Mouse (Mus musculus): ENCODE results near the gene Romo1.
"Not testable (repeated sequence)": the region's sequence is repeated elsewhere in the genome, so short reads cannot be mapped to it uniquely, and the experiment has no call there.

Gene Romo1

DNA sequence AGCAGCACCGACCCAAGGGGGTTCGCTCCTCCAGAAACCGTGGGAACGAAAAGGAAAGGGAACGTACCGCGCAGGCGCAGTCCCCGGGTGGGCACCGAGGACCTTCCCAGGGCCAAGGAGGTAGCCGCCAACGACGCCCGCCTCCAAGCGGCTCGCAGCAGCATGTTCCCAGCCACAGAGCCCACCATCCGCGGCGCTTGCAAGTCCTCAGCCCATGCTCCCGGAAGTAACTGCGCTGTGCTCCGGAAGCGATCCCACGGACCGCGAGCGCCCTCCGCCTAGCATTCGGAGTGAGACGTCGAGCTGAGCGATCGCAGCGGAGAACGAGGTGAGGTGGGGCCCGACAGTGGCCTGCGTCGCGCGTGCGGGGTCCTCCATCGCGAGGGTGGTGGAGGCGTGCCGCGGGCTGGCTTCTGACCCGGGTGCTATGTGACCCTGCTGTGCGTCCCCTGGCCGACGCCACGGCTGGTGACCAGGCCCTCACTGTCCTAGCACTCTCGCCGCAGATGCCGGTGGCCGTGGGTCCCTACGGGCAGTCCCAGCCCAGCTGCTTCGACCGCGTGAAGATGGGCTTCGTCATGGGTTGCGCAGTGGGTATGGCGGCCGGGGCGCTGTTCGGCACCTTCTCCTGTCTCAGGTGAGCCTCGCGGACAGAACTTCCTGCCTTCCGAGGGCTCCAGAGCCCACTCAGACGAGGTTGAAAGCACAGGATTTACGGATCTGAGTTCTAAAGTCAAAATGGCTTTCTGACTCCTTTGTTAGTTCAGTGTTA, at the start of gene Romo1, which contains the start of gene Nfs1:
Romo1 (plus strand) TSS at position 87 of the 772 bp plus-strand sequence.
Nfs1 (minus strand) TSS at position 234 of the 772 bp plus-strand sequence.
- peak; percentile 93 for DNase-seq (ENCODE audit: low read depth, low spot score)

DNA sequence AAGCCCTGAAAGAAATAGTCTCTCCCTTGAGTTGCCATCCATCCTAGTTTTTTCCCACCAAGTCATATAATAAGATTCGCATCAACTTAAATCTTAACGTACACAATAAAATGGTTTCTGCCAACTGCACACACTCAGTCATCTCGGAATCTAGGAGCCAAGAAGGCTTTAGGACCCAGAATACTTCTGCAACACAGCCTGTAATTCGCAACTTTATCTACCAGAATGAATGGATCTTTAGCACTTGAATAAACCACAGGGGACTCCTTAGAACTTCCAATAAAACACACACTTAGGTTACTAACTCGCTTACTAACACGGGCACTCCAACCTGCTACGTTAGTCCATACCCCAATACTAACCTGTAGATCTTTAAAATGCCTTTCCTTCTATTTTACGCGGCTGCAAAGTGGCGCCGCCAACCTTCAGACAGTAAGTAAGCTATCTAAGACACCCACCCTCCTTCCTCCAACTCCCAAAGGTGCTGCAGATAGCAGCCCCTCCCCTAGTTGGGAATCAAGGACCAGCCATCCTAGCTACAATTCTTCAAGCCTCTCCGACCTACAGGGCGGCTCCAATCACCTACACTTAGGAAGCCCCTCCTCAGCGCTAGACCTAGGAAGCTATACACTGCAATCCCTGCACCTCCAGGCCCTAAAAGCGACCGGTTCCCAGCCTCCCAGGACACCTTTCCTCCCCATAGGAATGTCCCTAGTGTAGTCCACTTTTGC, 33.0 kb upstream of the Romo1 start:
- peak; percentile 17 for DNase-seq (ENCODE audit: low read depth, low spot score)

DNA sequence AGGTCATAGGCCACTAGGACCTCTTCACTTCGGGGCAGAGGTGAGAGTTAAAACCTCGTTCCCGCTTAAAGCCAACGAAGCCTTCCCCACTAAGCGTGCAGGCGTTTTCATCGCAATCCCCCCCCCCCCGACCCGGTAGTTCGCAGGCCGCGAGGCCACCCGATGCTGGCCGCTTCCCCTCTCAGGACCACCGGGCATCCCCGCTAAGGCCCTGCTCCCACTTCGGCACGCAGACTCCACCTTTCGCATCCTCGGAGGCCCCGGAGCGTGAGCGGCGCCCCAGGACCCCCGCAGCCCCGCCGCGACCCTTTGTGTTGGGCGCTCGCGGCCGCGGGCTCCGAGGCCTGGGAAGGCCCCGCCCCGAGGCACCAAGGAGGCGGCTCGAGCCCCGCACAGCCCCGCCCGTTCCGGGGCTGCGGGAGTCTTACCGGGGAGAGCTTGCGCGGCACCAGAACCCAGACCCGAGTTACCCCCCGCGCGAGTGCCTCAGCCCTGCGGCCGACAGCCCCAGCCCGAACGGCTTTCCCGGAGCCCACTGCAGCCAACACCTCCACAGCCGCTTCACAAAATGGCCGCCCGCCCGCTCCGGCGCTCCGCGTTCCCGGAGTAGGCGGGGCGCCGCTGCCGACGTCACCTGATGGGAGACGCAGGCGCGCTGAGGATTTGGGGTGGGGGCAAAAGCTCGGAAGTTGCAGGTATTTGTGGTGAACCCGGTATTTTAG, 32.3 kb upstream of the Romo1 start, which contains the start of the genes Cpne1 and Rbm12:
Cpne1 (minus strand) TSS at position 608 of the 722 bp plus-strand sequence.
Rbm12 (minus strand) TSS at position 621 of the 722 bp plus-strand sequence.
- DNase-seq (ENCODE audit: low read depth, low spot score): peak; percentile 86

DNA sequence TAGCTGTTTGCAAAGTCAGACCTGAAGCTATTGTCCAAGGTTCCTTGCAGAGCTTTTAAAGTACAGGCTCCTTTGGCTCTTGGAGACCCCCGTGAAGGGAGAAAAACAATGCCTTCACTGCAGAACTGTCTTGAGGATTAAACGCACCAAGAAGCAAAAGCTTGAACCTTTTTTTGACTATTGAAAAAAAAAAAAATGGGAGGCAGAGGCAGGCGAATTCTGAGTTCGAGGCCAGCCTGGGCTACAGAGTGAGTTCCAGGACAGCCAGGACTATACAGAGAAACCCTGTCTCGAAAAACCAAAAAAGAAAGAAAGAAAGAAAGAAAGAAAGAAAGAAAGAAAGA, 31.8 kb upstream of the Romo1 start:
- not testable (repeated sequence) for DNase-seq (ENCODE audit: low read depth, low spot score)

DNA sequence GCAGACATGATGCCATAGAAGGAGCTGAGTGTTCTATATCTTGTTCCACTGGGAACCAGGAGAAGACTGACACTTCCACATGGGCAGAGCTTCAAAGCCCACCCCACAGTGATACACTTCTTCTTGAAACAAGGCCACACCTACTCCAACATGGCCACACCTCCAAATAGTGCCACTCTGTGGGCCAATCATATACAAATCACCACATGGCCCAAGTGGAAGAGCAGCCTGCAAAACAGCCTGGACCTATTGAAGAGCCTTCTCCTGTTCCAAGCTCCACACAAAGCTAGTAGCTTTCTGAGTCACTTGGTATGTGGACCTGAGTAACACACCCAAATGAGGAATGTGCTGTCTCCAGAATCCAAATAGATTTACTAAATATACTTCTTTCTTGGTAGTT, 24.3 kb upstream of the Romo1 start:
- no peak for DNase-seq (ENCODE audit: low read depth, low spot score)

DNA sequence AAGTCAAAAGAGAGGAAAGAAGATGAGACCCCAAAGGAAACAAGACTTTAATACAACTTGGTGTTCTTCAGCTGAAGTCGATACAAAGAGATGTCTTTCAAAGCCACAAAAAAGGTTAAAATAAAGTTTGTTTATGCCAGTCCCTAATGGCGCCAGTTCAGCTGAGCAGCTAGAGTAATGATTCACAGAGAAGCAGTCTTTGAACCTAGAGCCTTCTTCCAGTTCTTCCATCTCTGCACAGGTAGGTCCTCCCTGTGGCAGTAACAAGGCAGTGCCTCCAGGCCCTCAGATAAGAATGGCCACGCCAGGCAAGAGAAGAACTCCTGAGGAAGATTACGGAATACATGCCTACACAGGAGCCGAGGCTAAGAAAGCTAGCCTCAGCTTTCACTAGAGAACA, 20.1 kb upstream of the Romo1 start:
- no peak for DNase-seq (ENCODE audit: low read depth, low spot score)

DNA sequence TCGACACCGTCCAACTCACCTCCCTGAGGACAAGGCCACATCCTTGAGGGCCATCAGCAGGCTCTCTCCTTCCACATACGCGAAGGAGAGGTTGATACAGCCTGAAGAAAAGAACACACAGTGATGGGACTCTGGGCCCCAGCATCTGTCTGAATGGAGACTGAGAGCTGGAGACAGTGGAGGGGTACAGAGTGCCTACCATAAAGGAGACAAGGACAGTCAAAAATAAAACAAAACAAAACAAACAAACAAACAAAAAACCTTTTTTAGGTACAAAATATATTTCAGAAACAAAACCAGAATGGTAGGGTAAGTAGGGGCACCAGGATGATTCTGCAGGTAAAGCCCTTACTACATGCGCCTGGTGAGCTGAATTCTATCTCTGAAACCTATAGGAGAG, 16.8 kb upstream of the Romo1 start, which contains the start of gene Gm28036:
Gm28036 (minus strand) TSS at position 101 of the 400 bp plus-strand sequence.
- no peak for DNase-seq (ENCODE audit: low read depth, low spot score)

DNA sequence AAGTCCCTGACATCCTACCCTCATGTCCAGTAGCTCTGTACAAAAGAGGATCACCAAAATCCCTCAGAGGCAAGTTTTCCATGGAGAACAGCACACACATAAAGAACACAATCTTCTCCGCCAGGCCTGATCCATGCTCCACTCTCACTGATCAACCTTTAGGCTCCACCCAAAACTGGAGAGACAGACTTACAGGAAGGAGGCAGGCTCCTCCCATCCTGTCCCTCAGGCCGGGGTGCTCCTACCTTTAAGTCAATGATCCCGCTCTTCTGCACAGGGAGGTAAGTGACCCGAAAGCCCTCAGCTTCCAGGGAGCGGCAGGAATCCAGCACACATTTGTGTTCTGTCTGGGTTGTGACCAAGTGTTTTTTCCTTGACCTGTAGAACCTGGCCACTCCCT, 9.7 kb upstream of the Romo1 start:
- DNase-seq (ENCODE audit: low read depth, low spot score): no peak

DNA sequence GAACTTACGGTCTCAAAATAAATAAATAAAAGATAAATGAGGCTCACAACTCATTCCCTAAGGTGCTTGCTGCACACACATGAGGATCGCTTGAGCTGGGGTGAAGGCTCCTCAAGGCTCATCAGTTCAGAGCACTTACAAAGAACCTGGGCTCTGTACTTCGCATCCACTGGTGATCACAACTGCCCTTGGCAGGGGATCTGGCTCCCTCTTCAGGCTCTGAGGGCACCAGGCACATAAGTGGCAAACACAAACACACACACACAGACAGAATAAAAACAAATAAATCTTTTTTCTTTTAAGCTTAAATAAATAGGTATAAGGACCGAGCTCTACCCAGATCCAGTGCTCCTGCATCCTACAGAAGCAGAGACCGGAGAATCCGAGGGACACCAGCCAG, 8.1 kb upstream of the Romo1 start:
- no peak for DNase-seq (ENCODE audit: low read depth, low spot score)

DNA sequence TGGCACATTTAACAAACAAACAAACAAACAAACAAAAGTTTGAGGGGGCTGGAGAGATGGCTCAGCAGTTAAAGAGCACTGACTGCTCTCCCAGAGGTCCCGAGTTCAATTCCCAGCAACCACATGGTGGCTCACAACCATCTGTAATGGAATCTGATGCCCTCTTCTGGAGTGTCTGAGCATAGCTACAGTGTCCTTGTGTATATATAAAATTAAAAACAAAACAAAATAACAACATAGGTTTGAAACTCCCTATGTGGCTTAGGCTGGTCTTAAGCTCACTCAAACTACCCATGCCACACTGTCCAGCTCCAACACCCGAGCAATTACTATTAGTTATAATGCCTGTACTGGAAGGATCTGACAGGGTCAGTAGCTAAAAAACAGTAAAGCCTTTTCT, 1.0 kb upstream of the Romo1 start:
- DNase-seq (ENCODE audit: low read depth, low spot score): no peak

DNA sequence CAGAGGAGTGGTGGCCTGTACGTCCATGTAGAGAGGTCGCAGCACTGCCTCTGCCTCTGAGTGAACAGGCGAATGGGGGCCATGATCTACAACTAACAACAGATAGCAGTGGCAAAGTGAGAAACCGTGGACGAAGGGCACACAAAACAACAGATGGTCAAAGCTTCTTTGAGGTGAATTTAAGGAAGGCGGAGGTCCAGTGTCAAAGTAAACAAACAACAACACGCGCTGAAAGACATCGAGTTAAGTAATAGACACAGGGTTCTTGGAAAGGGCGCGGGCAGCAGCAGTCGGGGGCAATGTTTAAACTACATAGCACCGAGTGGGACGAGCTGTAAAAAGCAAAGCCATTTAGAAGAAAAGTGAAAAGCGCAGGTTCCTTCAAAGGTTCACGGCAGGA, 472 bp upstream of the Romo1 start:
- DNase-seq (ENCODE audit: low read depth, low spot score): no peak

DNA sequence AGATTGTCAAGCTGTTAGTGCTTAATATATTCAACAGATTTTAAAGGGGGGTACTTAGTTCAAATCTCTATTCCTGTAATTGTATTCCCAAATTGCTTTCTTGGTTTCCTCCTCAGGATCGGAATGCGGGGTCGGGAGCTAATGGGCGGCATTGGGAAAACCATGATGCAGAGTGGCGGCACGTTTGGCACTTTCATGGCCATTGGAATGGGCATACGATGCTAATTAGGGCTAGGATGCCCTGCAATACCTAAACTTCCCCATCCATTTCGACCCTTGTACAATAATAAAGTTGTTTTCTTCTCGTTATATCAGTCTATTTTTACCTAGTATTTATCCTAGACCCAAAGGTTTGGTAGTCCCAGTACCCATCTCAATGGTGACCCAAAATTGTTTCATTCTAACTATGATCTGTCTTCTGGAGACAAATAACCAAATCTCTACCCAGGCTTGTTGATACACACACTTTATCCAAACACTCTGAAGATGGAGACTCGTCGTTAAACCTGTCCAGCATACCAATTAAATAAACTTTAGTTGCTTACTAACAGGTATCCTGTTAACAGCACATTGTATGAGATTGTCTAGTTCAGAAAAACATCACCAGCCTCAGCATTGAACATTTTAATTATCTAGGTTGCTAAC, 1.8 kb downstream of the Romo1 start:
- DNase-seq (ENCODE audit: low read depth, low spot score): no peak

DNA sequence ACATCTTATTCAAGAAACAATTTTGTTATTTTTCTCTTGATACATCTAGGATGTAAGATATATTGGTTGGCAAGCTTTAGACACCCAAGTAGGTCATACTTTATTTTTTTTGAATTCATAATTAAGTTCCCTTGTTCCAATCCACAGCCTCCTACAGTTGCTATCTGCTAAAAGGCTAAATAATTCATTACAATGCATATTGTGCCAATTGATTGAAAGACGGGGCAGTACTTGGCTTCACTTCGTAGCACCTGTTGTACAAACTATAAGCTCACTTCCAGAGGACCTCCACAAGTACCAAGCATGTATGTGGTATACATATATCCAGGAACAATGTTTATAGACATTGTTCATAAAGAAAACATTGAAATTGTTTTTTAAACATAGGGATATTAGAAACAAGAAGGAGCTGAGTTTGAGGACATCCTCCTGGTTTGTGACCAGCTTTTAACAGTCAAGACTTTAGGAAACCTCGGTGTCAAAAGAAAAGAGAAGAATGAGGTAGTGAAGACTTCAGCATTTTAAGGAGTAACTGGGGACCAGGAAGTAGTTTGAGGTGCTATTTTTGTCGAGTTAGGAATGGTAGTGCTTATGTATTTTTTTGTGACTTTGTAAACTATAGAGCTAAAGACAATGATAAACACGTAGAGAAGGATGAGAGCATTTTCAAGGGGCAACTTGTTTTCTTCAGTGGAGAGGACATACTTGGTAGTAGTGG, 2.6 kb downstream of the Romo1 start:
- DNase-seq (ENCODE audit: low read depth, low spot score): no peak

DNA sequence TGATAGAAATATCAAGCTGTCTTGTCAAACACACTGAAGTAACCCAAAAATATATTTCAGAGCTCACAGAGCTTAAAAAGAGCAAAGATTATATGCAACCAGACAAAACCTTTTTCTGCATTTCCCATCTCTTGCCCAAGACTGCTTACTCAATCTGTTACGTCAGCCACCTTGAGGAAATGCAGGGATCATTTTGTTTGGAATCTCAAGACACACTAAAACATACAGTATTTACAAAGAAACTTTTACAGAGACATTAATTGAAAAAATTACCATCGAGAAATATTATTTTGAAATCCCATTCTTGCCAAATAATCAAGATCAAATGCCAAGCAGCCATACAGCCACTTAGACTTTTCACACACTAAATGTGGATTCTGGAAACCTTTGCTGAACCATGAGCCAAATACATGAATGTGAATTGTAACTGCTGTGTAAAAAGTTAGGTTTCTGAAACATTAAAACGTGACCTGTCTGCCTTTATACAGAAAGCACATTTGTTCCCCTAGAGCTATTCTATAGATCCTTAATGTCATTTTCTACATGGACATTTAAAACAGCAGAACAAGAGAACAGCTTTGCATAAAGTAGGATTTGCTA, 3.6 kb downstream of the Romo1 start:
- no peak for DNase-seq (ENCODE audit: low read depth, low spot score)

DNA sequence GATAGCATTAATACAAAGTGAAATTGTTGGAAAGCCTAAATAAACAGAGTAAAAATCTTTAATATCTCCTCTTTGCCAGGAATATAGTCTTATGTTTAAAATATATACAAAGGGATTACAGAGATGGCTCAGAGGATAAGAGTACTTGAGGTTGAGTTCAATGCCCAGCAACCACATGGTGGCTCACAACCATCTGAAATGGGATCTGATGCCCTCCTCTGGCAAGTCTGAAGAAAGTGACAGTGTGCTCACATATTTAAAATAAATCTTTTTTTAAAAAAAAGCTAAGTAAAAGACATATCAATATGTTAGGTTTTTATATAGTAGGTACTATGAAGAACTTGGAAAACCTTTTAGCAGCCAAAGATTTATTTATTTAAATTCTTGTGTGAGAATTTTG, 7.7 kb downstream of the Romo1 start:
- no peak for DNase-seq (ENCODE audit: low read depth, low spot score)

DNA sequence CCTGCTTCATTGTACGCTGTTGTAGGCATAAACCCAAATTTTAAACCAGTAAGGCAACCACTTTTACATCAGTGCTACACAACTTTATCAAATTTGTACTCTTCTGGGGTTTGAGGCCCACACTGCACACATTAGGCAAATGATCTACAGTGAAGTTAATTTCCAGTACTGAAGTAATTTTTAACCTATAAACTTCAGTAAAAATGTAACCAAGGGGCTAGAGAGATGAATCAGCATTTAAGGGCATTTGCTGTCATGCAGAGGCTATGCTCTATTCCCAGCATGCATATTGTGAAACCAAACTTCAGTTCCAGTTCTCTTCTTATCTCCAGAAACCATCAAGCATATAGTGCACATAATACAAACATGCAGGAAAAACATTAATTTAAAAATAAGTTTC, 21.6 kb downstream of the Romo1 start:
- DNase-seq (ENCODE audit: low read depth, low spot score): no peak

DNA sequence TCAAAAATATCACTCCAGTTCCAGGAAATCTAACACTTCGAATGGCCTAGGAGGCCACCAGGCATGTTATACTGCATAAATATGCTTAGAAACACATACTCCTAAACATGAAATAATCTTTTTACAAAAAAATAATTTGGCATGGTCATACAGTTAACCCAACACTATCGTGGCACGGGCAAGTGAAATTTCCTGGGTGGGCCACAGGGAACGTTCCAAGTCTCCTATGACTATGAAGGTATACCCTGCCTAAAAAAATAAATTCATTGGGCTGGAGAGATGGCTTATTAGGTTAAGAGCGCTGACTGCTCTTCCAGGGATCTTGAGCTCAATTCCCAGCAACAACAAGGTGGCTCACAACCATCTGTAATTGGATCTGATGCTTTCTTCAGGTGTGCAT, 22.7 kb downstream of the Romo1 start:
- no peak for DNase-seq (ENCODE audit: low read depth, low spot score)

DNA sequence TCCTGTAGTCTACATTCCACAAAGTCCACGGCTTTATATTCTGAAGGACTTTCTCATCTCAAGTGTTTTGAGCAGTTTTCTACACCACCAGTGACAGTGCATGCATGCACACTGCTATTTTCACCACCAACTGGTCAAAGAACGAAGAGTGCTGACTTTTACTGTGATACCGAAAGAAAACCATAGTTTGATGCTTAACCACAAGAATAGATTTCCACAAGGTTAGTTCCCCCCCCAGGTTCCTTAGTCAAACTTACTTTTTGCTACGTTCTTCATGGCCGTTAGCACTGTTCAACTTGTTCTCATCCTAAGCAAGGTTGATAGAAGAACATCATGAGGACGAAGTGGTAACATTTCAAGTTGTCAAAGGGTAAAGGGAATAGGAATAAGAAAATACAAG, 33.2 kb downstream of the Romo1 start:
- DNase-seq (ENCODE audit: low read depth, low spot score): no peak

DNA sequence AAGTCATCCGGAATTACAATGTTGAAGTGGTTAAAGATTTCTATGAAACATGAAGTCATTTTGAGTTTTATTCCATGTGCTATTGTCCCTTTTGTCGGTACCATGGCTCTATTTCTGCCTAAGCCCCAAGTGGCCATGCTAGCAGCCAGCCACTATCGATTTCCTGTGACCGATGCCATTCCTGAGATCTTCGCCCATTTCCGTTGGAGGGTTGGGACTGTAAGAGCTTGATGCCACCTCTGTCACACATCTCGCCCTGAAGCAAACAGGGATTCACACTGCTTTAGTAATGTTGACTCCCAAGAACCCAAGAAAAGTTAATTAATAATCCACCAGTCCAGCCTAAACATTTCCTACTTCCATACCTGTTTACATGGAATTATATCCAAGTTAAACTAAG, 33.8 kb downstream of the Romo1 start:
- DNase-seq (ENCODE audit: low read depth, low spot score): no peak

DNA sequence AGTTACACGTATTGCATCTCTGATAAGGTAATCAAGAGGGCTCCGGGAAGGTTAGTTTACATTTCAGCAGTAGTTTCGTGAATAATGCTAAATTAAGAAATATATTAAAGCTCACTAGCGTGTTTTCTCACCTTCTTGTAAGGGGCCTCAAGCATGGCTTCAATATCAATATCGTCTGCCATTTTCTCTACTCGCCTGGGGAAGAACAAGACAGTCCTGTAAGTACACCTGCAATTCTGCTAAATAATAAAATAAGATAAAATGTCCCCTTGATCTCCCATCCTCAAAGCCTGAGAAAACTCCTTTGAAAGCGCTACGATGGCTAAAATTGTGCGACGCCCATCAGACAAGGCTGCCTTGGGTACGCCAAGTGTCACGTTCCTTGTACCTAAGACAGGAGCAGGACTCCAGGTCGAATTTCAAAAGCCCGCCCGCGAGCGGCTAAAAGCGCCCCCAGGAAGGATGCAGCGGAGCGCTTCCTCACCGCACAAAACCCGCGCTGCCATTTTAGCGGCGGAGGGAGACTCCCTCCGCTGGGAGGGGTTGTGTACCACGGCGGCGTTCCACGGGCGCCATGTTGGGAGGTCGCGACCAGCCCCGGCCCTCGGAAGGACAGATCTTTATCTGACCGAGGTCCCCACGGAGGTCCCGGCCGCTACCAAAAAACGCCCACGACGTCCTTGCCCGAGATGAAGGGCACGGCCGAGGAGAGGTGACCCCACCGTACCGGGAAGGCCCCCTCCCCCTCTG, 35.4 kb downstream of the Romo1 start:
- DNase-seq (ENCODE audit: low read depth, low spot score): peak; percentile 65

Data from embryo, embryonic 11.5 days (tissue).